Mouse (Mus musculus) kidney, adult 2 months (tissue): ENCODE data around the gene B3gat3. TPM values are rescaled to one million over a fixed set of nuclear protein-coding genes. Genes with fewer than 3 reads are reported as not detected.
A peak's percentile ranks its signal among the peaks of the same experiment; 100 is the strongest.
"Not testable (repeated sequence)": the region's sequence is repeated elsewhere in the genome, so short reads cannot be mapped to it uniquely, and the experiment has no call there.

Source experiments
- DNase-seq: peaks from one replicate; pipeline ENCODE4 v3.0.0; 2021
- H3K27ac ChIP-seq: fragments of 200-500 bp; 2 replicates; pipeline ENCODE4 v1.5.1; 2012; ENCODE audit warnings: low read depth, low read length, control low read depth, inconsistent platforms; ENCODE audit not compliant: insufficient read depth
- H3K27me3 ChIP-seq: fragments of 200-500 bp; replicated peaks from 2 replicates; pipeline ENCODE4 v1.6.1; 2012; ENCODE audit warnings: mild to moderate bottlenecking, moderate library complexity, low read length, inconsistent platforms; ENCODE audit not compliant: control insufficient read depth, insufficient read depth
- H3K36me3 ChIP-seq: fragments of 200-500 bp; 2 replicates; pipeline ENCODE4 v1.6.1; 2012; ENCODE audit warnings: mild to moderate bottlenecking, moderate library complexity, low read length, inconsistent platforms; ENCODE audit not compliant: control insufficient read depth, insufficient read depth
- H3K4me1 ChIP-seq: fragments of 200-500 bp; 2 replicates; pipeline ENCODE4 v1.6.1; 2011; ENCODE audit warnings: low read length; ENCODE audit not compliant: control insufficient read depth, insufficient read depth
- H3K4me3 ChIP-seq: fragments of 200-500 bp; 2 replicates; pipeline ENCODE4 v1.5.1; 2011; ENCODE audit warnings: mild to moderate bottlenecking, low read depth, low read length, control low read depth; ENCODE audit not compliant: insufficient read depth
- CTCF ChIP-seq: fragments of 200-500 bp; conservative IDR thresholded peaks from 2 replicates; pipeline ENCODE4 v1.5.1; 2011; ENCODE audit warnings: low read depth, mild to moderate bottlenecking, control low read depth, low read length, moderate library complexity, mixed read lengths; ENCODE audit not compliant: insufficient read depth, insufficient read length
- POLR2A ChIP-seq: fragments of 200-500 bp; IDR thresholded peaks from one replicate; pipeline ENCODE4 v1.6.1; 2011; ENCODE audit warnings: low read depth, low read length, control low read depth
- WGBS: fragments of 180-500 bp; shearing (Covaris S2); methylation state at CpG from one replicate; pipeline ENCODE4 v1.1.7; 2018; 5-methylcytosine and 5-hydroxymethylcytosine counted together
- polyA plus RNA-seq: library from polyadenylated mRNA; depleted of rRNA; stranded (reverse); fragments of >200 nt; gene quantifications from 2 replicates; pipeline ENCODE4 v1.2.3, GENCODE M21; 2012; rRNA removed

B3gat3 gene
- 105 and 125 TPM in 2 replicates for polyA plus RNA-seq

GRCm38 (mm10) chr19:8920073-8920736 lies at the start of gene B3gat3:
Gene B3gat3, plus strand, starts transcription at chr19:8920374.
- DNase-seq, result peak; percentile 98
- peaks cover 11% of the 10 kb centered on the region for H3K4me1 ChIP-seq
- H3K36me3 ChIP-seq, result peaks cover 1% of the 10 kb centered on the region; the same call in 1 of the 2 replicates
- under 1% methylated on average over 50 of the region's 50 CpGs for WGBS
- peak within 1 kb of the TSS; percentile 78 for H3K4me3 ChIP-seq
- H3K27ac ChIP-seq, result peak within 1 kb of the TSS; percentile 92
- H3K27me3 ChIP-seq, result no peaks in the 10 kb centered on the region
- TF ChIP-seq CTCF (no peak), POLR2A (peak; percentile 89)

GRCm38 (mm10) chr19:8870381-8870780 lies 49.8 kb upstream of the B3gat3 start:
- not testable (repeated sequence) for H3K4me1 ChIP-seq, H3K4me3 ChIP-seq, H3K27me3 ChIP-seq, DNase-seq, H3K27ac ChIP-seq, H3K36me3 ChIP-seq
- 67% methylated on average over 3 of the region's 3 CpGs for WGBS

- H3K4me3 ChIP-seq, result peak overlapping the region; percentile 59
- H3K27me3 ChIP-seq, result no peaks in the 10 kb centered on the region
- 34% methylated on average over 9 of the region's 9 CpGs for WGBS
- H3K27ac ChIP-seq, result peak overlapping the region; percentile 63
- peaks cover 4% of the 10 kb centered on the region; the same call in 1 of the 2 replicates for H3K4me1 ChIP-seq
- H3K36me3 ChIP-seq, result peaks cover 2% of the 10 kb centered on the region; the same call in 1 of the 2 replicates
- TF ChIP-seq CTCF, result no peak
- no peak for DNase-seq
These were observed 49.3 kb upstream of the B3gat3 start for GRCm38 (mm10) chr19:8870838-8871237.

GRCm38 (mm10) chr19:8871267-8872186 lies 48.6 kb upstream of the B3gat3 start, which contains the start of gene Ubxn1:
Gene Ubxn1, plus strand, starts transcription at chr19:8871496.
- Histone ChIP-seq H3K36me3 (peaks cover 2% of the 10 kb centered on the region; the same call in 1 of the 2 replicates), H3K27me3 (no peaks in the 10 kb centered on the region), H3K4me1 (peaks cover 4% of the 10 kb centered on the region; the same call in 1 of the 2 replicates), H3K4me3 (peak within 1 kb of the TSS; percentile 95), H3K27ac (peak within 1 kb of the TSS; percentile 85)
- peak; percentile 11 for TF ChIP-seq POLR2A
- no peak for TF ChIP-seq CTCF
- DNase-seq, result peak; percentile 99
- under 1% methylated on average over 59 of the region's 59 CpGs for WGBS

GRCm38 (mm10) chr19:8872266-8872840 lies 47.8 kb upstream of the B3gat3 start:
- peak overlapping the region; percentile 85; the same call in 1 of the 2 replicates for H3K27ac ChIP-seq
- TF ChIP-seq POLR2A (no peak), CTCF (no peak)
- 46% methylated on average over 10 of the region's 10 CpGs for WGBS

GRCm38 (mm10) chr19:8875031-8875430 lies 45.1 kb upstream of the B3gat3 start:
- Histone ChIP-seq H3K4me3 (no peak overlapping the region), H3K27ac (no peak overlapping the region), H3K4me1 (peaks cover 4% of the 10 kb centered on the region), H3K27me3 (no peaks in the 10 kb centered on the region), H3K36me3 (peaks cover 2% of the 10 kb centered on the region; the same call in 1 of the 2 replicates)
- no peak for DNase-seq
- WGBS, result 92% methylated on average over 7 of the region's 7 CpGs
- TF ChIP-seq POLR2A (no peak), CTCF (no peak)

More at GRCm38 (mm10) chr19:8872266-8872840, 47.8 kb upstream of the B3gat3 start:
- Histone ChIP-seq H3K36me3 (peaks cover 2% of the 10 kb centered on the region; the same call in 1 of the 2 replicates), H3K4me1 (peaks cover 4% of the 10 kb centered on the region; the same call in 1 of the 2 replicates), H3K4me3 (peak overlapping the region; percentile 95), H3K27me3 (no peaks in the 10 kb centered on the region)
- peak; percentile 23 for DNase-seq
